Mouse (Mus musculus): ENCODE data around the gene Reg3a.

DNA sequence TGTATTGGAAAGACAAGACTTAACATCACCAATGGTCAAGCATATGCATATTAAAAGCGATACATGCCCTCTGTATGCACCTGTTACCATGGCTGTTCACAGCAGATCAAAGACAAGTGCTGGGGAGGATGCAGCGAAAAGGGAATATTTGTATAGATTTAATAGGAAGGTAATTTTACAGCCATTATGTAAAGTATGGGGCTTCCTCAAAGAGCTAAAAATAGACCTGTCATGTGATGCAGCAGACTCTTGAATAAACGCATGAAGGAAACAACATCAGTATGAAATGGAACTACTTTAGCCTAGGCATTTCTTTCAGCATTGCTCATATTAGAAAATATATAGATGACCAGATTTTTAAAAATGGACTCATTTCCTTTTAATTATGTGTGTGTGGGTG is 5.1 kb downstream of the Reg3a start:
- TF ChIP-seq CTCF (IDR thresholded peaks at IDR 0.05; ENCODE audit: borderline replicate concordance, insufficient read depth, low read length) (no peak), POLR2A (IDR thresholded peaks at IDR 0.05; ENCODE audit: low read depth, low read length) (no peak)

All from embryonic fibroblast, embryonic 13.5 days (primary cell).